Mouse (Mus musculus) duodenum, adult 2 months (tissue): ENCODE measurements around the gene Btnl2. TPM values are rescaled to one million over a fixed set of nuclear protein-coding genes. Genes with fewer than 3 reads are reported as not detected.

Source experiments
- polyA plus RNA-seq: library from polyadenylated mRNA; depleted of rRNA; stranded (reverse); fragments of >200 nt; gene quantifications from 2 replicates; pipeline ENCODE4 v1.2.3, GENCODE M21; 2012; ENCODE audit warnings: low replicate concordance; rRNA removed

Gene Btnl2
- polyA plus RNA-seq: 71.0 and 85.2 TPM in 2 replicates

GRCm38 (mm10) chr17:34354539-34354938 lies at the start of gene Btnl2:
TSS of gene Btnl2 (plus strand) at chr17:34354822.

GRCm38 (mm10) chr17:34305380-34306030 lies 49.1 kb upstream of the Btnl2 start, which contains the start of gene H2-Eb1:
TSS of gene H2-Eb1 (plus strand) at chr17:34305867.

GRCm38 (mm10) chr17:34325436-34325835 lies 29.2 kb upstream of the Btnl2 start, which contains the start of gene H2-Eb2:
TSS of gene H2-Eb2 (plus strand) at chr17:34325665.

GRCm38 (mm10) chr17:34376847-34377246 lies 22.2 kb downstream of the Btnl2 start, which contains the start of gene Btnl1:
TSS of gene Btnl1 (plus strand) at chr17:34377132.

GRCm38 (mm10) chr17:34398711-34399393 lies 44.2 kb downstream of the Btnl2 start, which contains the start of gene BC051142:
TSS of gene BC051142 (plus strand) at chr17:34398820.

Other genes with a start within 250 kb of the Btnl2 start
- 40.9 and 173 TPM in 2 replicates for gene H2-DMa, start 235.3 kb upstream of the Btnl2 start, polyA plus RNA-seq
- gene Brd2, start 232.2 kb upstream of the Btnl2 start, polyA plus RNA-seq: 84.7 and 92.1 TPM in 2 replicates
- 4.5 and 16.7 TPM in 2 replicates for gene H2-DMb2, start 211.5 kb upstream of the Btnl2 start, polyA plus RNA-seq
- gene H2-DMb1, start 201.8 kb upstream of the Btnl2 start, polyA plus RNA-seq: 52.9 and 337 TPM in 2 replicates
- gene Tap1, start 167.3 kb upstream of the Btnl2 start, polyA plus RNA-seq: 53.8 and 96.5 TPM in 2 replicates
- gene Psmb9, start 167.1 kb upstream of the Btnl2 start, polyA plus RNA-seq: 114 and 217 TPM in 2 replicates
- gene Psmb8, start 157.1 kb upstream of the Btnl2 start, polyA plus RNA-seq: 140 and 253 TPM in 2 replicates
- gene Tap2, start 151.3 kb upstream of the Btnl2 start, polyA plus RNA-seq: 39.6 and 83.2 TPM in 2 replicates
- gene H2-Ob, start 115.9 kb upstream of the Btnl2 start, polyA plus RNA-seq: 1.6 and 6.7 TPM in 2 replicates
- 523 and 3,902 TPM in 2 replicates for gene H2-Ab1, start 97.1 kb upstream of the Btnl2 start, polyA plus RNA-seq
- gene H2-Aa, start 67.0 kb upstream of the Btnl2 start, polyA plus RNA-seq: 132 and 571 TPM in 2 replicates
- 83.1 and 303 TPM in 2 replicates for gene H2-Eb1, start 49.0 kb upstream of the Btnl2 start, polyA plus RNA-seq
- 0.15 and 0.18 TPM in 2 replicates for gene H2-Eb2, start 29.2 kb upstream of the Btnl2 start, polyA plus RNA-seq
- gene Btnl1, start 22.3 kb downstream of the Btnl2 start, polyA plus RNA-seq: 72.9 and 155 TPM in 2 replicates
- 0.07 and 0.15 TPM in 2 replicates for gene BC051142, start 44.0 kb downstream of the Btnl2 start, polyA plus RNA-seq
- gene Btnl4, start 122.5 kb downstream of the Btnl2 start, polyA plus RNA-seq: 24.7 and 37.1 TPM in 2 replicates
- 36.6 and 66.8 TPM in 2 replicates for gene Btnl6, start 162.5 kb downstream of the Btnl2 start, polyA plus RNA-seq
- gene Notch4, start 209.4 kb downstream of the Btnl2 start, polyA plus RNA-seq: 14.4 and 26.1 TPM in 2 replicates
- gene Gpsm3, start 235.0 kb downstream of the Btnl2 start, polyA plus RNA-seq: 6.9 and 13.4 TPM in 2 replicates
- gene Pbx2, start 236.4 kb downstream of the Btnl2 start, polyA plus RNA-seq: 30.5 and 44.4 TPM in 2 replicates
- 1.5 and 1.9 TPM in 2 replicates for gene Ager, start 243.0 kb downstream of the Btnl2 start, polyA plus RNA-seq
- gene Rnf5, start 248.9 kb downstream of the Btnl2 start, polyA plus RNA-seq: 133 and 182 TPM in 2 replicates
- 355 and 550 TPM in 2 replicates for gene Agpat1, start 249.4 kb downstream of the Btnl2 start, polyA plus RNA-seq